Mouse (Mus musculus) spleen, adult 2 months (tissue): ENCODE data around the gene Cep89. TPM values are rescaled to one million over a fixed set of nuclear protein-coding genes. Genes with fewer than 3 reads are reported as not detected.

Source experiments
- DNase-seq, 2 experiments: peaks; one replicate each; pipeline versions ENCODE4 v3.0.0 to v3.0.0-alpha.2; 2012 to 2021; ENCODE audit warnings: low spot score in 2 of 2, low read depth in 1 of 2
- H3K27ac ChIP-seq: fragments of 200-500 bp; 2 replicates; pipeline ENCODE4 v1.5.1; 2012; ENCODE audit warnings: low read length, inconsistent platforms; ENCODE audit not compliant: insufficient read depth
- H3K27me3 ChIP-seq: fragments of 200-500 bp; 2 replicates; pipeline ENCODE4 v1.6.1; 2012; ENCODE audit warnings: mild to moderate bottlenecking, moderate library complexity, low read length, inconsistent platforms; ENCODE audit not compliant: control insufficient read depth, insufficient read depth
- H3K36me3 ChIP-seq: fragments of 200-500 bp; 2 replicates; pipeline ENCODE4 v1.6.1; 2012; ENCODE audit warnings: mild to moderate bottlenecking, low read length, inconsistent platforms; ENCODE audit not compliant: control insufficient read depth, insufficient read depth
- H3K4me1 ChIP-seq: fragments of 200-500 bp; 2 replicates; pipeline ENCODE4 v1.6.1; 2011; ENCODE audit warnings: inconsistent platforms; ENCODE audit not compliant: control insufficient read depth, insufficient read depth, insufficient read length
- H3K4me3 ChIP-seq: fragments of 200-500 bp; 2 replicates; pipeline ENCODE4 v1.5.1; 2011; ENCODE audit warnings: mild to moderate bottlenecking, inconsistent platforms; ENCODE audit not compliant: insufficient read depth, insufficient read length; ENCODE audit errors: extremely low read depth
- CTCF ChIP-seq: fragments of 200-500 bp; IDR thresholded peaks from 2 replicates; pipeline ENCODE4 v1.5.1; 2011; ENCODE audit warnings: mild to moderate bottlenecking, inconsistent platforms; ENCODE audit not compliant: insufficient read depth, insufficient read length, insufficient replicate concordance; ENCODE audit errors: extremely low read depth
- POLR2A ChIP-seq: fragments of 200-500 bp; IDR thresholded peaks from 2 replicates; pipeline ENCODE4 v1.6.1; 2011; ENCODE audit warnings: low read depth, low read length, inconsistent platforms
- WGBS: fragments of 180-500 bp; shearing (Covaris S2); methylation state at CpG from one replicate; pipeline ENCODE4 v1.1.7; 2018; 5-methylcytosine and 5-hydroxymethylcytosine counted together
- polyA plus RNA-seq: library from polyadenylated mRNA; depleted of rRNA; stranded (reverse); fragments of >200 nt; gene quantifications from 2 replicates; pipeline ENCODE4 v1.2.3, GENCODE M21; 2012

The Cep89 gene
- polyA plus RNA-seq, 1 experiment = 15.4 TPM

- WGBS = 34% methylated on average over 2 of the region's 2 CpGs
- Histone ChIP-seq H3K27me3 (no peaks in the 10 kb centered on the region), H3K4me1 (0 out of 2 replicates have a peak, but pooled peaks cover 3% of the 10 kb centered on the region), H3K36me3 (no peaks in the 10 kb centered on the region), H3K4me3 (no peak overlapping the region), H3K27ac (no peak overlapping the region)
- no peak for DNase-seq
- TF ChIP-seq CTCF = no peak
Observed at GRCm38 (mm10) chr7:35382706-35383353, 14.0 kb upstream of the Cep89 start.

- no peak for DNase-seq
- no peak overlapping the region for H3K4me3 ChIP-seq
- TF ChIP-seq POLR2A = no peak
- no peak for TF ChIP-seq CTCF
- no peaks in the 10 kb centered on the region for H3K4me1 ChIP-seq
- H3K27ac ChIP-seq = no peak overlapping the region
- H3K27me3 ChIP-seq = no peaks in the 10 kb centered on the region
- 66% methylated on average over 6 of the region's 6 CpGs for WGBS
- H3K36me3 ChIP-seq = no peaks in the 10 kb centered on the region
Observed at GRCm38 (mm10) chr7:35386525-35386952, 10.3 kb upstream of the Cep89 start.

GRCm38 (mm10) chr7:35388694-35389093, 8.1 kb upstream of the Cep89 start:
- Histone ChIP-seq H3K4me1 (no peaks in the 10 kb centered on the region), H3K4me3 (no peak overlapping the region), H3K36me3 (peaks cover 8% of the 10 kb centered on the region), H3K27ac (no peak overlapping the region), H3K27me3 (no peaks in the 10 kb centered on the region)
- no peak for TF ChIP-seq CTCF
- TF ChIP-seq POLR2A = no peak
- no peak for DNase-seq
- WGBS = 84% methylated on average over 6 of the region's 6 CpGs

- H3K4me3 ChIP-seq = no peak overlapping the region
- H3K4me1 ChIP-seq = no peaks in the 10 kb centered on the region; the same call in 1 of the 2 replicates
- peaks cover 14% of the 10 kb centered on the region for H3K36me3 ChIP-seq
- WGBS = 86% methylated on average over 5 of the region's 5 CpGs
- no peak for DNase-seq
- TF ChIP-seq CTCF = no peak
- no peak for TF ChIP-seq POLR2A
- no peak overlapping the region for H3K27ac ChIP-seq
- H3K27me3 ChIP-seq = no peaks in the 10 kb centered on the region
Observed at GRCm38 (mm10) chr7:35392935-35393334, 3.9 kb upstream of the Cep89 start.

- Histone ChIP-seq H3K36me3 (peaks cover 14% of the 10 kb centered on the region), H3K4me1 (no peaks in the 10 kb centered on the region; the same call in 1 of the 2 replicates), H3K27me3 (no peaks in the 10 kb centered on the region), H3K4me3 (peak overlapping the region; percentile 87), H3K27ac (no peak overlapping the region)
- 5% methylated on average over 17 of the region's 17 CpGs for WGBS
- TF ChIP-seq POLR2A (no peak), CTCF (no peak)
- DNase-seq = no peak
Observed at GRCm38 (mm10) chr7:35395734-35396456, 940 bp upstream of the Cep89 start.

GRCm38 (mm10) chr7:35401169-35401568, 4.3 kb downstream of the Cep89 start:
- TF ChIP-seq POLR2A = no peak
- TF ChIP-seq CTCF = no peak
- H3K27ac ChIP-seq = no peak overlapping the region
- no peak overlapping the region for H3K4me3 ChIP-seq
- DNase-seq = no peak
- H3K27me3 ChIP-seq = no peaks in the 10 kb centered on the region
- WGBS = 94% methylated on average over 4 of the region's 4 CpGs
- no peaks in the 10 kb centered on the region for H3K36me3 ChIP-seq
- H3K4me1 ChIP-seq = no peaks in the 10 kb centered on the region; the same call in 1 of the 2 replicates

- no peak for TF ChIP-seq POLR2A
- TF ChIP-seq CTCF = no peak
- H3K4me3 ChIP-seq = no peak overlapping the region
- no peaks in the 10 kb centered on the region for H3K27me3 ChIP-seq
- 66% methylated on average over 5 of the region's 5 CpGs for WGBS
- peak overlapping the region; percentile 85 for H3K27ac ChIP-seq
- peaks cover 2% of the 10 kb centered on the region; the same call in 1 of the 2 replicates for H3K36me3 ChIP-seq
- DNase-seq = peak; percentile 22 to 24
- H3K4me1 ChIP-seq = peaks cover 9% of the 10 kb centered on the region; the same call in 1 of the 2 replicates
Observed at GRCm38 (mm10) chr7:35415226-35415625, 18.4 kb downstream of the Cep89 start.
